Mouse (Mus musculus): ENCODE results near the gene Psmd9. TPM values are rescaled to one million over a fixed set of nuclear protein-coding genes. Genes with fewer than 3 reads are reported as not detected.

Gene Psmd9
- polyA plus RNA-seq, 1 experiment from 2014 or later, result 92.0 TPM

GRCm38 (mm10) chr5:123133083-123133783 lies 36.0 kb upstream of the Psmd9 start:
- peak overlapping the region; percentile 26 for H3K4me3 ChIP-seq
- 21% methylated on average over 18 of the region's 18 CpGs for WGBS
- H3K9me3 ChIP-seq (replicated peaks), result no peaks in the 10 kb centered on the region
- H3K27ac ChIP-seq, result no peak overlapping the region
- peaks cover 72% of the 10 kb centered on the region for H3K4me1 ChIP-seq
- H3K27me3 ChIP-seq (ENCODE audit: low read depth, poor library complexity, severe bottlenecking), result peaks cover 4% of the 10 kb centered on the region; the same call in 1 of the 2 replicates
- DNase-seq (ENCODE audit: low spot score), result peak; percentile 91
- H3K36me3 ChIP-seq, result peaks cover 51% of the 10 kb centered on the region

- peak overlapping the region; percentile 26 for H3K4me3 ChIP-seq
- WGBS, result 46% methylated on average over 6 of the region's 7 CpGs
- peaks cover 77% of the 10 kb centered on the region for H3K4me1 ChIP-seq
- H3K9me3 ChIP-seq (replicated peaks), result no peaks in the 10 kb centered on the region
- no peak overlapping the region for H3K27ac ChIP-seq
- no peak for DNase-seq (ENCODE audit: low spot score)
- H3K36me3 ChIP-seq, result peaks cover 51% of the 10 kb centered on the region
- peaks cover 4% of the 10 kb centered on the region; the same call in 1 of the 2 replicates for H3K27me3 ChIP-seq (ENCODE audit: low read depth, poor library complexity, severe bottlenecking)
Measured at GRCm38 (mm10) chr5:123133784-123134143, 35.4 kb upstream of the Psmd9 start.

DNA sequence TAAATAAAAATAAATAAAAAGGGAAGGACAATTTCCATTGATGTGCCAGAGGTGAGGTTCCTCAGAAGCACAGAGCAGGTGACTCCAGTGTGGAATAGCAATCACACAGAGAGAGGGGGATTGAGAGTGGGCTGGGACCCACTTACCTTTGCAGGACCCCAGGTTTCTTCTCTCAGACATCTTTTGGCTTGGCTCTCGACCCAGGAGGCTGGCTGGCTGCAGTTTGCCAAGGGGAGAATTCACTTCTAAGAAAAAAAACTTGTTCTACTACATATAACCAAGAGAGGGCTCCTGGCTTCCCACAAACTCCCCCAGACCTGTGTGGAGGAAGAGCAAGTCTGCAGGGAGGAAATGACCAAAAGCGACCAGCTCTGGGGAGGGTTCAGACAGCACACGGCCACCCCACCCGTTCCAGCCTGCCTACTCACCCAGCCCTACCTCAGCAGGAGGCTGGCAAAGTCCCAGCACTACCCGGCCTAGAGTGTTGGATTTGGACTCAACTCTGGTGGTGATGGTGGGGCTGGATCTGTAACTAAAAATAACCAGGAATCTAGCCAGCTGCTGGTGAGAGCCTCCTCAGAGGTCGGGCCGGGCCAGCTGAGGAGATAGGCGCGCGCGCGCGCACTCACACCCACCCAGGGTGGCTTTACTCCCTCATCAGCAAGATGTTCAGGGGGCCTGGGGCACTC lies 34.9 kb upstream of the Psmd9 start:
- H3K27me3 ChIP-seq (ENCODE audit: low read depth, poor library complexity, severe bottlenecking), result peaks cover 4% of the 10 kb centered on the region; the same call in 1 of the 2 replicates
- H3K4me1 ChIP-seq, result peaks cover 79% of the 10 kb centered on the region
- H3K9me3 ChIP-seq (replicated peaks), result no peaks in the 10 kb centered on the region
- DNase-seq (ENCODE audit: low spot score), result no peak
- peak overlapping the region; percentile 99 for H3K4me3 ChIP-seq
- 49% methylated on average over 13 of the region's 13 CpGs for WGBS
- peaks cover 51% of the 10 kb centered on the region for H3K36me3 ChIP-seq
- H3K27ac ChIP-seq, result peak overlapping the region; percentile 100

GRCm38 (mm10) chr5:123134875-123135382 lies 34.3 kb upstream of the Psmd9 start:
- Histone ChIP-seq H3K4me3 (peak overlapping the region; percentile 99), H3K27ac (peak overlapping the region; percentile 100), H3K27me3 (ENCODE audit: low read depth, poor library complexity, severe bottlenecking) (peaks cover 4% of the 10 kb centered on the region; the same call in 1 of the 2 replicates), H3K4me1 (peaks cover 81% of the 10 kb centered on the region), H3K9me3 (replicated peaks) (no peaks in the 10 kb centered on the region), H3K36me3 (peaks cover 45% of the 10 kb centered on the region)
- WGBS, result 16% methylated on average over 8 of the region's 8 CpGs
- DNase-seq (ENCODE audit: low spot score), result no peak

GRCm38 (mm10) chr5:123135471-123136360 lies 33.5 kb upstream of the Psmd9 start:
- WGBS, result 3% methylated on average over 30 of the region's 30 CpGs
- DNase-seq (ENCODE audit: low spot score), result peak; percentile 76
- H3K9me3 ChIP-seq (replicated peaks), result no peaks in the 10 kb centered on the region
- H3K27ac ChIP-seq, result peak overlapping the region; percentile 100
- peak overlapping the region; percentile 99 for H3K4me3 ChIP-seq
- H3K4me1 ChIP-seq, result peaks cover 81% of the 10 kb centered on the region
- peaks cover 2% of the 10 kb centered on the region; the same call in 1 of the 2 replicates for H3K27me3 ChIP-seq (ENCODE audit: low read depth, poor library complexity, severe bottlenecking)
- H3K36me3 ChIP-seq, result peaks cover 39% of the 10 kb centered on the region

GRCm38 (mm10) chr5:123136361-123137043 lies 32.7 kb upstream of the Psmd9 start:
- H3K9me3 ChIP-seq (replicated peaks), result no peaks in the 10 kb centered on the region
- peak overlapping the region; percentile 99 for H3K4me3 ChIP-seq
- peaks cover 76% of the 10 kb centered on the region for H3K4me1 ChIP-seq
- peak; percentile 83 for DNase-seq (ENCODE audit: low spot score)
- H3K27me3 ChIP-seq (ENCODE audit: low read depth, poor library complexity, severe bottlenecking), result no peaks in the 10 kb centered on the region; the same call in 1 of the 2 replicates
- H3K36me3 ChIP-seq, result peaks cover 39% of the 10 kb centered on the region
- under 1% methylated on average over 13 of the region's 13 CpGs for WGBS
- H3K27ac ChIP-seq, result peak overlapping the region; percentile 100

- Histone ChIP-seq H3K4me3 (peak overlapping the region; percentile 99), H3K27ac (peak overlapping the region; percentile 100), H3K27me3 (ENCODE audit: low read depth, poor library complexity, severe bottlenecking) (no peaks in the 10 kb centered on the region), H3K9me3 (replicated peaks) (no peaks in the 10 kb centered on the region), H3K36me3 (peaks cover 39% of the 10 kb centered on the region), H3K4me1 (peaks cover 68% of the 10 kb centered on the region)
- DNase-seq (ENCODE audit: low spot score), result peak; percentile 84
- WGBS, result 2% methylated on average over 20 of the region's 20 CpGs
Measured at GRCm38 (mm10) chr5:123137044-123137909, 31.9 kb upstream of the Psmd9 start.

GRCm38 (mm10) chr5:123137910-123138229 lies 31.3 kb upstream of the Psmd9 start:
- Histone ChIP-seq H3K4me1 (peaks cover 63% of the 10 kb centered on the region), H3K27me3 (ENCODE audit: low read depth, poor library complexity, severe bottlenecking) (no peaks in the 10 kb centered on the region), H3K4me3 (peak overlapping the region; percentile 99), H3K36me3 (peaks cover 39% of the 10 kb centered on the region), H3K9me3 (replicated peaks) (no peaks in the 10 kb centered on the region), H3K27ac (peak overlapping the region; percentile 100)
- under 1% methylated on average over 6 of the region's 6 CpGs for WGBS
- DNase-seq (ENCODE audit: low spot score), result no peak

DNA sequence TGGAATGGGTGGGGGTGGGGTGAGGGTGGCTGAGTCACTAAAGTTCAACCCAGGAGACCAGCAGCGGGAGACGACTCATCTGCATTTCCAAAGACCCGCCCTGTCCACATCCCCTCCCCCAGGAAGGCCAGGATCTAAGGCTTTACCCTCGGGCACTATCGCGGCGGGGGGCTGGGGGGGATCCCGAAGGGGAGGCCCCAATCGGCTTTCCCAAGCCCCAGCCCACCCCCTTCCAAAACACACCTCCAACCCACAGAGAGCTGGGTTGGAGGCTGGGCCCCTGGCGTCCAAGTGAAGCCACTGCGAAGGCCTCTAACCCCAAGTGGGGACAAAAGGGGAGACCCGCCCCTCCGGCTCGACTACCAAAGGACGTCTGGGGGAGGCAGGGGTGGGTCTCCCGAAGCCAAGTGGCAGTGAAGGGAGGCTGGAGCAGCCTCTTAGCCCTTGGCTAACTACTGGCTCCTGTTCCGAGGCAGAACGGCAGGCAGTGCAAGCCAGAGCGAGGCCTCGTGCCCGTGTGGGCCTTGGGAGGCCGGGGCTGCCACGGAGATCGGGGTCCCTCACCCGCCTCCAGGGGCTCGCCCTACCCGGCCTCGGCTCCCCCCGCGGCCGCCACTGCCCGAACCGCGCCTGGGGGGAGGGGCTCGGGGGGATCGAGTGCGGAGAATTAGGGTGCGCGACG lies 30.8 kb upstream of the Psmd9 start:
- DNase-seq (ENCODE audit: low spot score), result peak; percentile 88
- Histone ChIP-seq H3K27ac (peak overlapping the region; percentile 100), H3K4me1 (peaks cover 62% of the 10 kb centered on the region), H3K27me3 (ENCODE audit: low read depth, poor library complexity, severe bottlenecking) (no peaks in the 10 kb centered on the region), H3K9me3 (replicated peaks) (no peaks in the 10 kb centered on the region), H3K4me3 (peak overlapping the region; percentile 99), H3K36me3 (peaks cover 35% of the 10 kb centered on the region)
- under 1% methylated on average over 40 of the region's 40 CpGs for WGBS

- WGBS, result under 1% methylated on average over 39 of the region's 39 CpGs
- DNase-seq (ENCODE audit: low spot score), result peak; percentile 82
- H3K4me3 ChIP-seq, result peak overlapping the region; percentile 99
- peaks cover 62% of the 10 kb centered on the region for H3K4me1 ChIP-seq
- H3K36me3 ChIP-seq, result peaks cover 29% of the 10 kb centered on the region
- H3K27me3 ChIP-seq (ENCODE audit: low read depth, poor library complexity, severe bottlenecking), result no peaks in the 10 kb centered on the region
- no peaks in the 10 kb centered on the region for H3K9me3 ChIP-seq (replicated peaks)
- H3K27ac ChIP-seq, result peak overlapping the region; percentile 100
Measured at GRCm38 (mm10) chr5:123138953-123139721, 30.1 kb upstream of the Psmd9 start.

Measured in limb, embryonic 10.5 days (tissue).